Mouse (Mus musculus) hindlimb bud, embryonic 11.5 days (tissue): ENCODE measurements at regions not wholly inside any gene's neighbourhood (a gene's known extent, or its start where the extent isn't known, plus 50 kb on each side); places are given as distances from the start of the nearest gene placed in this dataset.

Source experiments
- DNase-seq: peaks from one replicate; pipeline ENCODE4 v3.0.0-alpha.2; 2012; ENCODE audit warnings: low read depth, low spot score; ENCODE audit errors: extremely low spot score

GRCm38 (mm10) chr5:111829891-111830290 lies 96.2 kb downstream of the Gm26897 start:
- DNase-seq, result no peak

- no peak for DNase-seq
These were observed 102.3 kb downstream of the Gm26897 start for GRCm38 (mm10) chr5:111835737-111836667.

- DNase-seq, result no peak
These were observed 103.0 kb downstream of the Gm26897 start for GRCm38 (mm10) chr5:111836668-111837234.

- DNase-seq, result no peak
These were observed 108.7 kb downstream of the Gm26897 start for GRCm38 (mm10) chr5:111842461-111842860.

- no peak for DNase-seq
These were observed 110.0 kb downstream of the Gm26897 start for GRCm38 (mm10) chr5:111843622-111844239.

- no peak for DNase-seq
These were observed 110.8 kb downstream of the Gm26897 start for GRCm38 (mm10) chr5:111844528-111844927.

GRCm38 (mm10) chr5:111848917-111849316 lies 115.2 kb downstream of the Gm26897 start:
- DNase-seq, result no peak

GRCm38 (mm10) chr5:111852682-111853081 lies 119.0 kb downstream of the Gm26897 start:
- no peak for DNase-seq

GRCm38 (mm10) chr5:111855366-111855765 lies 121.6 kb downstream of the Gm26897 start:
- DNase-seq, result no peak

- no peak for DNase-seq
These were observed 123.5 kb downstream of the Gm26897 start for GRCm38 (mm10) chr5:111857200-111857599.

GRCm38 (mm10) chr5:111860436-111860835 lies 126.7 kb downstream of the Gm26897 start:
- DNase-seq, result no peak

- no peak for DNase-seq
These were observed 128.6 kb downstream of the Gm26897 start for GRCm38 (mm10) chr5:111862331-111862730.

GRCm38 (mm10) chr5:111863922-111864321 lies 130.2 kb downstream of the Gm26897 start:
- no peak for DNase-seq

- no peak for DNase-seq
These were observed 130.9 kb downstream of the Gm26897 start for GRCm38 (mm10) chr5:111864606-111865005.

GRCm38 (mm10) chr5:111869011-111869410 lies 135.3 kb downstream of the Gm26897 start:
- DNase-seq, result no peak

- no peak for DNase-seq
These were observed 143.6 kb downstream of the Gm26897 start for GRCm38 (mm10) chr5:111877165-111877793.

- no peak for DNase-seq
These were observed 145.3 kb downstream of the Gm26897 start for GRCm38 (mm10) chr5:111879044-111879443.

GRCm38 (mm10) chr5:111880268-111880667 lies 146.5 kb downstream of the Gm26897 start:
- no peak for DNase-seq

- DNase-seq, result no peak
These were observed 147.8 kb downstream of the Gm26897 start for GRCm38 (mm10) chr5:111881517-111881916.

- no peak for DNase-seq
These were observed 153.6 kb downstream of the Gm26897 start for GRCm38 (mm10) chr5:111887281-111887680.

- peak; percentile 26 for DNase-seq
These were observed 157.1 kb downstream of the Gm26897 start for GRCm38 (mm10) chr5:111890800-111891199.
